Mouse (Mus musculus) lung, adult 2 months (tissue): ENCODE measurements at regions not wholly inside any gene's neighbourhood (a gene's known extent, or its start where the extent isn't known, plus 50 kb on each side); places are given as distances from the start of the nearest gene placed in this dataset.

ENCODE experiments used
- CTCF ChIP-seq: fragments of 200-500 bp; IDR thresholded peaks from 2 replicates; pipeline ENCODE4 v1.5.1; 2011; ENCODE audit warnings: mild to moderate bottlenecking, low read length, control low read depth; ENCODE audit not compliant: insufficient read depth
- POLR2A ChIP-seq: fragments of 200-500 bp; IDR thresholded peaks from 2 replicates; pipeline ENCODE4 v1.6.1; 2011; ENCODE audit warnings: low read depth, mild to moderate bottlenecking, control low read depth, low read length, borderline replicate concordance; ENCODE audit errors: extremely low read depth

DNA sequence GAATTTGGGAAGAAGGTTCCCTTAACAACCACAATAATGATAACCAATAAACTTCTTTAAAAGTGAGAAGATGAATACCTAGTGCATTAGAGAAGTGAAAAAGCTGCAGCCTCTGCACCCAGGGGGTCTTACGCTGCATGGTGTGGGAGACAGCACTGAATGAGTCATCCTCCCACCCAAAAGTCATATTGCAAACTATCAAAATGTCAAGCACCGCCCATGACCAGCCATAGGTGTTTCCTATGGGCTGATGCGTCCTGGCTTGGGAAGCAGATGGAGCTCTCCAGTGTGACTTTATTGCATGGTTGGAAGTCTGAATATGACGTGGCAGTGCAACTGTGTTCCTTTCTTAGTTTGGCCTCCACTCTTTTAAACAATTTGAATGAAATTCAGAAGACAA lies 131.5 kb upstream of the Map3k1 start:
- no peak for TF ChIP-seq CTCF
- no peak for TF ChIP-seq POLR2A
